Mouse (Mus musculus) megakaryocyte-erythroid progenitor cell, adult 5-6 weeks (primary cell): ENCODE measurements around the gene Cyren. TPM values are rescaled to one million over a fixed set of nuclear protein-coding genes. Genes with fewer than 3 reads are reported as not detected.

Source experiments
- ATAC-seq: replicated peaks from 2 replicates; pipeline ENCODE4 v1.8.0; 2016; ENCODE audit warnings: mild to moderate bottlenecking, inconsistent platforms; ENCODE audit not compliant: severe bottlenecking, poor library complexity, low FRiP score, low TSS enrichment
- total RNA-seq, 2 experiments: library from RNA; stranded (forward) in 1 of 2; stranded (reverse) in 1 of 2; fragments of 200-1000, 215-1000 nt in 1 of 2; fragments of >200 nt in 1 of 2; fragmentation: Nextera tagmentation in 1 of 2; gene quantifications; 2 replicates each; pipeline ENCODE4 v1.2.3; 2014 to 2017

Gene Cyren
- total RNA-seq, 2 experiments from 2014 or later = 8.5 to 27.8 TPM

DNA sequence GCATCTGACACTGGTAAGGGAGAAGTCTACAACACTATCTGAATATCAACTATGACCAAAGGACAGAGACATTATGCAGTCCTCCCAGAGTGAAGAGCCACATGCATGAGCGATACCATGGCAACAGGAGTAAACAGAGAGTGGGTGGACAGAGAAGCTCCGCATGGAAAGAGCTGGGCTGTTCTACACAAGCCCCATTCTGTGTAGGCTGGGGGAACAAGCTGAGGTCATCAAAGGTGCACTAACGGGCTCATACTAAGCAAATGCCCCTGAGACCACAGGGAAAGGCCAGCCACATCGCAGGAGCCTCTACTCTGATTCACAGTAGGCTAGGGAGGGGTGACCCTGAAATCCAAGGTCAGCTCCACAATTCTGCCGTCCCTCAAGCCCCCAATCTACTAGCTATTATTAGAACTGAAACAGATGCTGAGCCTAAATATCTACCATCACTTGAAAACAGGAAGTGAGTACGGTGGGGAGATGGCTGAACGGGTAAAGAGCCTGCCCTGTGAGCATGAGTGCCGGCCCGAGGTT lies 24.1 kb upstream of the Cyren start:
- ATAC-seq = no peak

DNA sequence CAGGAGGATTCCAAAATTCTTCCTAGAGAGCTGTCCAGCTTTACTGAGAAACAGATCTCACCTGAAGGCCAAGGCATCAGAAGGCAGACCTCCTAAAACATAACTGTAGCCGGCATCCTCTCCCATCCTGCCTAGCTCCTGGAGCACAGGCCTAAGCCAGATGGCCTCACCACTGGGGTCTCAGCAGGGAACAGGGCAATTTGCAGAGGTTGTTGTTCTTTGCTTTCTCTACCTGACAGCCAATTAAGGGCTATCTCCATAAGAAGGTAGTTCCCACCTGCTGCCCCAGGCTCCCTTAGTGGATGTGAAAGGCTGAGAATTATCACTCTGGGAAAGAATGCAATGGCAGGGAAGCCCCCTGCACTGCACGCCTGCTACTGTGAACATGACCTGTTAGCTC lies 23.1 kb upstream of the Cyren start:
- no peak for ATAC-seq

DNA sequence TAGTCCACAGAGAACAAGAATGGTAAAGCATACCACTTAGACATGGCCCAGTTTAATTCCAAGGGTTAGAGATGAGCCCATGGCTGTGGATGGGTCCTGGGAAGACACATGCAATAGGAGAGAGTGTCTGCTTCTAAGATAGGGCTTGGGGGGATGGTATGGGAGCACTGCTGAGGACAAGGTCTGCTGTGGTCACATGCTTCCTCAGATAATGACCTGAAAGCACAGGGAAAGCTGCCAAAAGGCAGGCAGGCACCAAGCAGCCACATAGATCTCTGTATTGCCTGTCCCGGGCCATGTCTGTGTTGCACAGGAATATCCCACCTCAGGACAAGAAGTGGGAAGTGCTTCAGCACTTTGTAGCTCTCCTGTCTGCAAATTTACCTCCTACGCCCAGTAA lies 21.3 kb upstream of the Cyren start:
- ATAC-seq = peak; percentile 84

DNA sequence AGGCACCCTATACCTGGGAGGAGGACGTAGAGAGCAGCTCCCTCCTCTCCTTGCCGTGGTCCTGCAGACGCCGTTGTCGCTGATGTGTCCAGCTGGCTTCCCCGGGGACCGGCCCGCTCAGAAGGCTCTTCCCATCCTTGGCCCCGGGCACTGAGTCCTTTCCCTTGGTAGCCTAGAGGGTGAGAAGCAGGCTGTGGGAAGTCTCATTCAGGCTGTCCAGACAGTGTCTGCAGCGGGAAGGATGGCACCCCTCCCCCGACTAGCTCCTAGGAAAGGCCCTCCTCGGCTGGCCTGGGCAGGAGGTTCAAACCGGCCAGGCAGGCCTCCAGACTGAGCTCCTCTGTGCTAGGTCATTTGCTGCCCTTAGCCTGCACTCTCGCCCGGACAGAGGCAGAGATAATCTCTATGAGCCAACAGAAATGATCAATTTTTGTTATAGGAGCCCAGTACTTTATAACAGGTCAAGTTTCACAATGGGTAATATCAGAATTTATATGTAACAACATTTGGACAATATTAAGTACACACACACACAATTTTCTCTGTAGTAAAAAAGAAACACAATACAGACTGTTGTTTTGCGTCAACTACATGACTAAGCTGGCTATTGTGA lies 18.4 kb upstream of the Cyren start:
- no peak for ATAC-seq

DNA sequence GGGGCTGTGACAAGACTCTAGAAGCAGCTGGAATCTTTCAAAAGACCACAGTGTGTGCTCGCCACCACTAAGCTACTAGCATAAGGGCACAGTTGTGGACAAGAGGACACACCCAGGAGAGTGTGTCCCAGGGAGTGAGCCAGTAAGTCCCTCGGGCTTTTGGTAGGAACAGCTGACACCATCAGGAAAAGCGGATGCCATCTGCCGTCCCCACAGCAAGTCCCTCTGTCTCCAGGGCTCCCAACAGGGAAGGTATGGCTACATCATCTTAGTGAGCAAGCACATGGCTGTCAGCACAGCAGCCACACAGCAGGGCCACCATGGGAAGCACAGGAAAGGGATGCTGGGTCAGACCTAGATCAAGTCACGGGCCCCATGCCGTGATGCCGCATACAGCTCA lies 17.7 kb upstream of the Cyren start:
- no peak for ATAC-seq

DNA sequence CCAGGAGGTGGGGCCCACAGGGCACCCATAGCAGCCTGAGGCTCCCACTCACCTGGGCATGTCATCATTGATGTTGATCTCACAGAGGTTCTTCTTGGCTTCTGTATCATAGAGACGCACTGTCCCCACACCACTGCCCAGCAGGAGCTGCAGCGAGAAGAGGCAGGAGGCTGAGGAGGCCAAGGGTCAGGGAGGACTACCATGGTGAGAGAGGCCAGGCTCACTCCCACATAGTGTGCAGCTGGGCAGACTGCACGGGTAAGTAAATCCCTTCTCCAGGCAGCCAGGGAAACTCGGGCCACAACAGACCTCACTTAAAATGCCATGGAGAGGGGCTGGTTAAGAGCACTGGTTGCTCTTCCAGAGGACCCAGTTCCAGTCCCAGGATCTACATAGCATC lies 11.3 kb upstream of the Cyren start:
- no peak for ATAC-seq

DNA sequence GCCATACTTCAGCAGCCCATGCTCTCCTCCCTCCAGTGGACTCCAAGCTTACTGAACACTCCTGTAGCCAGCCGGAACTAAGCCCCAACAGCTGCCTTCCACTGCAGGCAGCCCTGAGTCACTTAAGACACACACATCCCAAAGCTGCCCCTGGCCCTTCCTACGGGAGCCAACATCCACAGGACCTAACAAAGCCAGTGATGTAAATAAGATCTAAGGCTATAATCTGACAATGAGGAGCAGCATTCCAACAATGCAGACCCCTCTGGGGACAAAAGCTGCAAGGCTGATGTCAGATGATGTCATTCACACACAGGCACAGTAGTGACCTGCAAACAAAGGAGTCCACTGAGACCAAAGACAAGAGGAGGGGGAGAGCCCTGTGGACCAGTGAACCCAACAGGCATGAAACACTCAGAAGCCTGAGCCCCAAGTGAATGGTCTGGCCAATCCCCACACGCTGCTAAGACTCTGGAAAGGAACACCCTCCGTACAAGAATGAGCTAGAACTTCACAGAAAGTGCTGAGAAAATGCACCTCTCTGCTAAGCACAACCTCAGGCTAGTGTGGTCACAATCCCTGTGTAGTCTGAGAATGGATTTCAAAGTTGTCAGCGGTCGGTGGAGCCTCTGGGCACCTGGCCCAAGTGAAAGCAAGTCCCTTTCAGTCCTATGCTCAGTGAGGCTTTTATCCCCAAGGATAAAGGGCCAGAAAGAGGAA lies 9.4 kb upstream of the Cyren start:
- no peak for ATAC-seq

DNA sequence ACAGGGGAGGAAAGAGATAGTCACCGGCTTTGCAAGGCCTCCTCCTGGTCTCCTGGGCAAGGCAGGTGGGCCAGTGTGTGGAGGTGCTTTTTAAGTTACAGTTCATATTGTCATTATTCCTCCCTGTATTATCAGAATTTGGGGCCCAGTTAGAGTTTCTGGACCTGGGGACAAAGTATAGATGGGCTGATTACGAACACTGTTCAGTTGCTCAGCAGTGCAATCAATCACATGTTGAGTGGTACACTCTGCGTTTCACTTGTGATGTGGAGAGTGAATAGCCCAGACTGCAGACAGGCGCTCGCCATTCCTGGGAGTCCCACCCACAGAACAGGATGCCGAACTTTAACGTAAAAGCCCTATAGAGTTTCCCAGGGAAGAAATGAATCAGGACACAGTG lies 6.9 kb upstream of the Cyren start:
- ATAC-seq = no peak

DNA sequence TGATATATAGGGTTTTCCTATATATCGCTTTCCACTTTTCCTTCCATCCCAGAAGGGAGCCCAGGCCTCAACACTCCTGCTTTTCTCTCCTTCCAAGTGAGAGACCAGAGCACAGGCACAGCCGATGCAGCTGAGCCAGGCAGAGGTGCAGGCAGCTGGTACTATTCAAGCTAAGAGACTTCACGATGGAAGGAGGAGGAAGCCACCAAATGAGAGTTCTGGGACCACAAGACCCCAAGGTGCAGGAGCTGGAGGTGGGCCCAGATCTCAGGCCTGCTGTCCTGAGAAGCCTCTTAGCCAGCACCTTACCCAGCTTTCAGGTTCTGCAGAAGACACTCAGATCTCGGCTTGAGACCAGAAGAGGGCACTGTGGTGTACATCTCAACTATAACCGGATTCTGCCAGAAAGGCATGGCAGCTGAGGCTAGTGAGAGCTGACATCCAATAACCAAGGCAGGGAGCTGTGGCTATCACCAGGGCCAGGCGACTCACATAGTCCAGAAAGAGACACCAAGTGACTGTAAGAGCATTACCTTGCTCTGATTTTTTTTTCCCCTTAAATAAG lies 2.1 kb upstream of the Cyren start:
- ATAC-seq = no peak

DNA sequence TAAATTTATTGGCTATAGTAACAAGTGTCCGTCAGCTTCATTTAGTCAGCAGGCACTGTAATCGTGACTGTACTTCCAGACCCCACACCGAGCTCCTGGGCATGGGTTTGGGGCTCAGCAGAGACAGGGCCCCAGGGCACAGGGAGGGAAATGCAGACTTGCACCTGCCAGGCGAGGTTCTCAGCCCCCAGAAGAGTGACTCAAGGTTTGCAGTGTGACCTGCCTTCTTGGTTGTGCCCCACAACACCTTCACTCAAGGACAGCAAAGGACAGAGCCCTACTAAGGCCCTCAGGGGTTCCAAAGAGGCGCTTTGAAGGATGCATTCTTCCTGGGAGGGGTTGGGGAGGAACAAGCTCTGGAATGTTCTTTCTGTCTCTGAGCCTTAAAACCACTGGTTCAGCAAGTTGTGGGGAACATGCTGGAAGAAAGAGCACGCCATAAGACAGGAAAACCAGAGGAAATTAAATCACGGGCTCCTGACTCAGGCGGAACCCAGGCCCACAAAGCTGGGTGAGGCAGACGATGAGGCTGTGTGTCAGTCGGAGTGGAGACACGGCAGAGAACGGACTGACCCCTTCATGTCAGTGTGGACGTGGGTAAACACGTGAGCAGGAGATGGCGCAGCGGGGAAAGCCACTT lies 1.4 kb upstream of the Cyren start:
- no peak for ATAC-seq

DNA sequence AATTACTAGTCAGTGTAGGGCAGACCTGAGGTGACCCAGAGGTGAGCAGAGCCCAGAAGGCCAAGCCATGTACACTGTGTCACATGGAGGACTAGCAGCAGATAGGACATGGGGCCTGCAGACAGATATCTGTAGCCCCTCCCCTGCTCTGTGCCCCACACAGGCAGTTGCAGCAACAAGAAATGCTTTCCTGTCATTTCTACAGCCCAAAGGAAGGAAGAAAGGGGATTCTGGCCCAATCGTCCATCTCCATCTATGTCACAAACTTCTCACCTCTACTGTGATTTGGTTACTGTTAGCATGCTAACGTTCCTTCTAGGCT lies 1.1 kb downstream of the Cyren start:
- ATAC-seq = peak; percentile 35; the same call in 1 of the 2 replicates

DNA sequence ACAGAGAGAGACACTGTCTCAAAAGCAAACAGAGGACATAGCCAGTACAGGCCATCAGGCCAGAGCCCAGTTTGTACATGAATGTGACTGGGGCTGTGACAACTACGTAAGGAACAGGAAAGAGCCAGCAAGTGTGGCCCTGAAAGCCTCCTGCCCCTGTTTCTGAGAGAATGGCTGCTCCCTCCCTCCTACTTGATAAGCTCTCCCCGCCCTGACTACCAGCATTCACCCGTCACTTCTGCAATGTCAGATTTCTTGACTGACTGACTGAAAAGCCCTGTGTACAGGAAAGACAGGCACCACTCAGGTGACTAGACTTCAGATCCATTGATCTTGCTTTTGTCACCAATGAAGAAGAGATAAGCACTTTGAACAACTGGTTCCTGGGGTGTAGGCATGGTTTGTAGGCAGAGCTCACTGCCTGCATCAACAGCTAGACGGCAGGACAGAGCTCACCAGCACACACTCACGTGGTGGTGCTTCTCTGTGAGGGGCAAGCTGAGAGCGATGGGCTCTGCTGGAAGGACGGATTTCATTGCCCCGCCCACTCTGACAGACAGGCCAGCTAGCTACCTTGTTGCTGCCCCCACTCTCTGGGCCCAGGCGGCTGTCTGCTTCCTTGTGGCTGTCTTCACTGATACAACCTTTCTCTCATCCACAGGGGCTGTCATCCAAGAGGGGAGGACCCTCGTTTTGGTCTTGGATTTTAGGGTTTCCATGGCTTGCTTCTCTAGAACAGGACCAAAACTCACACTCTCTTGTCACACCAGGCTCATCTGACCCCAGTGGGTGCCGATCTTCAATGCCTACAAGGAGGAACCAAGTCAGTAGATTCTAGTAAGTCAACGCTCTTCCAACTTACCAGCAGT lies 1.7 kb downstream of the Cyren start:
- ATAC-seq = peak; percentile 52

DNA sequence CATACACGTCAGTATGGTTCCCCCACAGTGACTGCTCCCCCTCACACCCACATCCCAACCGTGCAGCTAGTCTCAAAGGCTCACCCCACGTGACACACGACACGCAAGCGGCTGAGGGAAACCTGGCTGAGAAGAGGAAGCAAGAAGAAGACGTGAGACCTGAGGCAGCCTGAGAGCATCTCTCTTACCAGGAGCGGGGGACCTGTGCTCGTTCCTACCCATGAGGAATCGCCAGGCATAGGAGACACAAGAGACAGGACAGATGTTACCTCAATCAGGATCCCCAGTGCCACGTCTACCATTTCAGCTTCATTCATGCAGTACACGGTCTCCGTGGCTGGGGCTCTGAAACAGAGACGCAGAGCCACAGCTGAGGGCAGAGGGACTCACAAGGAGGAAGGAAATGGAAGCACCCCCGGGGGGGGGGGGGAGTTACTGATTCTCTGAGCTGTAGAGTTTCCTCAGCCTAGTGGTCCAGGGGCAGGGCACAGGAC lies 2.5 kb downstream of the Cyren start:
- no peak for ATAC-seq

DNA sequence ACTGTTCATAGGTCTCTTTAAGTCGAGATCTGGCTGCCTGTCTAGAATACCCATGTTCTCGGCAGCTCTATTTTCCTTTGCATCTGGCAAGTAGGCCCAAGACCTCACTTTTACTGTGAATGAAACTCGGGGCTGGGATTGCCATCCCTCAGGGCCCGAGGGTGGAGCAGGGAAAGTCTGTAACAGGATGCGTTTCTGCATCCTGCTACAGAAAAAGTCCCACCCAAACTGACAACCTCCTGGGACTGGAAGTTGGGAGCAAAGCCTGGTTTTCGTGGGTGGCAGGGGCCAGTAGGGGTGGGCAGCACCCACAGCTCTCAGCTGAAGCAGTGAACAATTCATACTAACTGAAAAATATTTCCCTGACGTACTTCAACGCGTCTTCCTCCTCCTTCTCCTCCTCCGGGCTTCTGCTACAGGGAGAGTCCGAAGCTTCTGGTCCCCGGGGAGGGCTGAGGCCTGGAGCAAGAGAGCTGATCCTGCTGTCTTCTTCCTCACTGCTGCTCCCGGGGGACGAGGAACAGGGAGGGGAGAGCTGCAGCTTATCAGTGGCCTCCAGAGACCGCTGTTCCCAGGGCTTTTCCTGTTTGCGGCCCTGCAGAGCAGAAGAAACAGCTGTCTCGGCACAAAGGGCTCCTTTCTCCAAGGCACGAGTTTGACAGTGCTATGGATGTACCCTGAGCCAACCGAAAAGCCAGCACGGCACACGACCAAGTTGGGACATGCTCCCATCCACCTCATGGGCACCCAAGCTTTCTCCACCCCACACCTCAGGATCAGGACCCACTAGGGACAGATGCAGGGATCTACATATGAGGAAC lies 3.5 kb downstream of the Cyren start:
- ATAC-seq = peak; percentile 8; the same call in 1 of the 2 replicates

DNA sequence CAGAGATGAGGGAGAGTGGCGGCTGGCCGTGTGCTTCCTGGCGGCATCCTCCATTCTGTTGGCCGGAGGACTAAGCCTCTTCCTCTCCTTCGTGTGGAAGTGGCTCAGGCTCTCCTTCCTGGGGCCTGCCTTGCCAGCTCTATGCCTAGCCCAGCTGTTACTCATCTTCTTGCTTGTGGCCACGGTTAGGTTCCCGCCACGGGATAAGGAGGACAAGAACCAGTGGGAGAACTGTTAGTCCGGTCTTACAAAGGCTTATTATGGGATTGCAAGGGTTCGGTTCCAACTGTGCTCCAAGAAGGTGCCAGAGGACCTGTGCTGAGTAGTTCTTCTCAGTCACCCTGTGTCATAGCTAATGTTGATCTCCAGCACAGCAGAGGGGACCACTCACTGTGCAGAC lies 5.0 kb downstream of the Cyren start:
- ATAC-seq = no peak

DNA sequence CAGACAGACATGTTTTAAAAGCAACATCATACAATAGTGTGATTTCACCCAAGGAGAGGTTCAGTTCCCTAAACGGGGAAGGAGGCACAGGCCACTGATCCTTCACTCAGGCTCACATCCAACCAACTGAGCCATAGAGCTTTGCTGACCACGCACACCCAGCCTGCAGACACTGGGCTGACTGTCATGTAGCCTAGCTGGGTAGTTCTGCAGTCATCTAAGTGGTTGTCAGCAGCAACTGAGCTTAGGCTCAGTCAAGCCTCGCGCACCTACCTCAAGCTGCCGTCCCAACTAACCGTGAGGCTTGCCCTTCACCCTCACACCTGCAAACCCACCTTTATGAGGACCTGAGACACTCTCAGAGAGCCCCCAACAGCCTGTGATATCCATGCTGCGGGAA lies 5.9 kb downstream of the Cyren start:
- ATAC-seq = no peak

DNA sequence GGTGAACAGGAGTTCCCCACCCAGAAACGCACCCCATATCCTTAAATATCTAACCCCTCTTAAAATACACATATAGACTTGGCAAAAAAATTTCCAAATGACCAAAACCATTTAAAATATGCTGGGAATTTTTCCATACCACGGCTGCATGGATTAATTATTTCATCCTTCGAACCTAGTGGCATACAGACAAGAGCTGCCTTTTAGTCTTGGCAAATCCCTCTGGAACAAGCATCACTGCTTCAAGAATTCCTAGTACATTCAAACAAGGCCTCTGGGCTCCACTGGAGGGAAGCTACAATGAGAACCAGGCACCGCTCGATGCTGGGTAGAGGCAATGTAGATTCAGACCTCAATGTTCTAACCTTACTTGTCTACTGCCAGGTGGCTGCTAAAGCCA lies 7.1 kb downstream of the Cyren start:
- no peak for ATAC-seq

DNA sequence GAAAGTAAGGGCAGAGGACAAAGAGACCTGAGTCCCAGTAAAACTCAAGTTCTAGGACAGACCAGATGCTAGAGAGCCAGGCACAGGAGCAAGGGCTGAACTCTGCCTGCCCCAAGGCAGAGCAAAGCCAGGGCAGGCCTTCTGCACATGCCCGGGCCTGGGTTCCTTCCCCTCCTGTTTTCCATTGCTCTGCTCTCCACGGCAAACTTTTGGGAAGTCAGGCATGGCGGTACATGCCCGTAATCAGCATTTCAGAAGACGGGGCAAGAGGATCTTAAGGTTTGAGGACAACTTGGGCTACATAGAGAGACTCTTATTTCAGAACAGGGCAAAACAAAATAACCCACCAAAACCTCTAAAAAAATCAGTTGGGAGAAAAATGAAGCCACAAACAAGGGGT lies 7.7 kb downstream of the Cyren start:
- no peak for ATAC-seq
